Mouse (Mus musculus) yolk sac, embryonic 10.5 days (tissue): Measurements from ENCODE around the gene Skap2.

Experiments
- DNase-seq: peaks from one replicate; pipeline ENCODE4 v3.0.0-alpha.2; 2017; ENCODE audit warnings: low spot score

Skap2 gene

GRCm38 (mm10) chr6:51843081-51843480, 169.3 kb downstream of the Skap2 start:
- no peak for DNase-seq

GRCm38 (mm10) chr6:51838177-51838576, 174.2 kb downstream of the Skap2 start:
- no peak for DNase-seq

DNA sequence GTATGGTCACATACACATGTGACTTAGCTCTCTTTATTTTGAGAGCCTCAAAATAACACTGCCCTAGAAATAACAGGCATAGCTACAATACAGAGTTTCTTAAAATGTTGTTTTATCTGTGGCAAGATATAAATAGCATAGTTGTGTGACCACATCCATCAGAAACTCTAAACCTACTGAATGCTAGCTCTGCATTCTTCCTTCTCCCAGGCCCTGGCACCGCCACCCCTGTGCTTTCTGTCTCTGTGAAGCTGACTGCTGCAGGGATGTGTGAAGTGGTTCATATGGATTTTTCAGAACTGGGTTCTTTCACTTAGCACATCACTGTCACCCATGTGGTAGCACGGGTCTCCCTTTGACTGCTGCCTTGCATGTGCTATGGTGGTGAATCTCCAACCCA, 179.0 kb downstream of the Skap2 start:
- no peak for DNase-seq

DNA sequence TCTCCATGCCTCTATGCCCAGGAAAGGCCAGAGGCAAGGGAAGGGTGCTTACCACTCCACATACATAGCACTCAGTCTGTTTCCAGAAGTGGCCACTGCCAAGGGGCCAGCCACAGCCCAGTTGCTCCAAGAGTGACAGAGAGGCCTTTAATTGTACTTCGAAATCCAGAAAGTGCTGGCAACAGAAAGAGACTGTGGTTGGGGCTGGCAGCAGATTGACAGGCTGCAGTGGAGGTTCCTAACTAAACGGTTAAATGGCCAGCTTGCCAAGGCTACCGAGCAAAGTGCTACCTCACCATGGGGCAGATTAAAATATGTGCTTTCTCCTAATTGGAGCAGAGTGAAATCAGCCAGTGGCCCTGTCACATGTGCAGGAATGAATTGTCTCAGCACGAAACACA, 186.7 kb downstream of the Skap2 start:
- DNase-seq: no peak

GRCm38 (mm10) chr6:51824136-51824830, 188.1 kb downstream of the Skap2 start:
- no peak for DNase-seq

DNA sequence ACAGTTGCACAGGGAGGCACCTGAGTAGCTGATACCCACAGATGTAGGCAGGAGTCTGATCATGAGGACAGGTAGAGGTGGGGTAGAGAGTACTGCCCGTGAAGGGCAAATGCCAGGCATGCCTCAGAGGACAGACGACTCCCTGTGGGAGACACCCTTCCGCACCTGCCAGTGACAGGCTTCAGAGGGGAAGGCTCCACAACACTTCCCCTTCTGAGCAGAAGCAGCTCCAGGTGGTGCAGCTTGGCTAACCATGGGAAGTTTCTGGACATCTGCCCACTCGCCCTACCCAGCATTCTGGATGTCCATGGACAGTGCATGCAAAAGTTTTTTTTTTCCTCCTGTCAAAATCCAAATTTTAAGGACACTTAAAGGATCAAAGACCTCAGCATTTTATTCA, 190.3 kb downstream of the Skap2 start:
- no peak for DNase-seq

GRCm38 (mm10) chr6:51820853-51821252, 191.5 kb downstream of the Skap2 start:
- no peak for DNase-seq

- DNase-seq: no peak
Measured at GRCm38 (mm10) chr6:51816892-51817621, 195.3 kb downstream of the Skap2 start.

DNA sequence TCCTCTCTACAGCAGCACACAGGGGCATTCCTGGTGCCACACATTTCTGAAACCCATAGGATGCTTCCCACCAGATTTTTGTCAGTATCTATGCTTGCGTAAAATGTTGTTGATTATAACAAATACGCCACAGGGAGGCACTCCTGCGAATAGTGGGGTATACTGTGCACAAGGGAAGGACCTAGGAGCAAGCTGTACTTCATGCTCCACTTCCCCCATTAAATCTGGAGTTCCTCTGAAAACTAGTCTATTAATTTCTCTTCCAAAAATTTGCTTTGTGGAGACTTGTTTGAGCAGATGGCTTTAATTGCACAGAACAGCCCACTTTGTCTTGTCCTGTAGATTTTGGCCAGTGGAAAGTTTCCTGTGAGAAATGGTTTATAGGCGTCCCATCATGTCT, 201.4 kb downstream of the Skap2 start:
- no peak for DNase-seq

- no peak for DNase-seq
Measured at GRCm38 (mm10) chr6:51809164-51809824, 203.1 kb downstream of the Skap2 start.

DNA sequence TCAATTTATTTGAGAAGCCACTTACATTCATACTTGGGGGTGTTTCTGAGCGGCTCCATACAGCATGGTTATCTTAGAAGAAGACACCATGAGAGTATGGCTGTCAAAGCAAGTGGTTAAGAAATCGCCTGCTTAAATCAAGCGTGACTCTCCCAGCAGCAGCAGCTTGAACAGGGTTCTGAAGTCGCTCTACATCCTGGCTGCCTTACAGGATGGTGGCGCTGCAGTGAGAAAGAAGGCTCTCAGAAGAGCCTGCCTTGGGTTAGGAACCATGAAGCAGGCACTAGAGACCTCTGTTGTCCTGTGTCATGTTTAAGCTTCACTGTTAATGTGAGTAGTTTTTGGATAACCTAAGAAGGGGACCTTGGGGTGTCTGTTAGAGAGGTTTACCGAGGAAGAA, 204.3 kb downstream of the Skap2 start:
- no peak for DNase-seq
